Mouse (Mus musculus) hematopoietic stem cell, adult 5-6 weeks (primary cell): Measurements from ENCODE around the gene Gabrr2. TPM values are rescaled to one million over a fixed set of nuclear protein-coding genes. Genes with fewer than 3 reads are reported as not detected.

ENCODE experiments used
- ATAC-seq, 2 experiments: fragments of 125-278 bp in 1 of 2; replicated peaks in 1 of 2; 2 replicates each; pipeline ENCODE4 v1.8.0; 2016 to 2017; ENCODE audit warnings: inconsistent platforms in 2 of 2, mild to moderate bottlenecking in 2 of 2, moderate number of reproducible peaks in 2 of 2, low read depth in 1 of 2, moderate TSS enrichment in 1 of 2; ENCODE audit not compliant: low FRiP score in 2 of 2, poor library complexity in 2 of 2, severe bottlenecking in 2 of 2, insufficient read depth in 1 of 2, low TSS enrichment in 1 of 2
- total RNA-seq: library from RNA; stranded (forward); fragments of 172-1452, 232-1000 nt; gene quantifications from 2 replicates; pipeline ENCODE4 v1.2.3, GENCODE M21; 2017

Gabrr2 gene
- total RNA-seq, 1 experiment from 2014 or later: not detected

- ATAC-seq: no peak
Observed at GRCm38 (mm10) chr4:33066223-33066960, 3.6 kb downstream of the Gabrr2 start.

DNA sequence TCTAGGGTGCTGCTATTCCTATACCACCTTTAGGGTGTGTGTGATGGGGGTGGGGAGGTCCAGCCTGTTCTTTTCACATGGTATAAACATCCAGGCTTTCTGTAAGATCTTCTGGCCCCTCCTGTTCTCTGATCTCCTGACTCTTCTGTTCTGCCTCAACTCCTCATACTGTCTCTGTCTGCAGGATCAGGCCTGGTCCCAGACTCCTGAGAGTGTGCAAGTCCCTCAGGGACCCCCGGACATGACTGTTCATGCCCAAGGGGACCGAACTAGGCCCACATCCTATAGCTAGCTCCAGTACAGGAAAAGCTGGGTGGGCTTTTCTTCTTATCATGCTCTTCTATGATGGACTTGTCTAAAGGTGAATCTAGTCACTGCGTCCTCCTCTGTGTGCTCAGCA lies 4.5 kb downstream of the Gabrr2 start:
- ATAC-seq: no peak

DNA sequence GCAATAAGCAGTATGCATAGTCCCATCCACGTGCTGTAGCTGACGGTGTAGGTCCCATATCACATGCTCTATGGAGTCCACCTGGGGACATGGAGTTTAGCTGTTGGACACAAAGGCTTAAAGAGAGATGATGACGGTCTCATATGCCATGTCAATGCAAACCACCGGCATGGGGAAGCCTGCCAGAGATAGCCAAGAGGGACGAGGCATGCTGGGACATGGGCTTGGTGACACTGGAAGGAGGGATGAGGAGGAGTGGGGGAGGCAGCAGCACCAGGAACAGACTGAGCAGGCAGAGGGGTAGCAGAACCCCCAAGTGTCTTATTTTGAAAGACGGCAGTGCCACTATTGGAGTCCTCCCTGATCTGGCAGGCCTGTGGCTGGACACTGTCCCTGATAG lies 5.0 kb downstream of the Gabrr2 start:
- no peak for ATAC-seq

DNA sequence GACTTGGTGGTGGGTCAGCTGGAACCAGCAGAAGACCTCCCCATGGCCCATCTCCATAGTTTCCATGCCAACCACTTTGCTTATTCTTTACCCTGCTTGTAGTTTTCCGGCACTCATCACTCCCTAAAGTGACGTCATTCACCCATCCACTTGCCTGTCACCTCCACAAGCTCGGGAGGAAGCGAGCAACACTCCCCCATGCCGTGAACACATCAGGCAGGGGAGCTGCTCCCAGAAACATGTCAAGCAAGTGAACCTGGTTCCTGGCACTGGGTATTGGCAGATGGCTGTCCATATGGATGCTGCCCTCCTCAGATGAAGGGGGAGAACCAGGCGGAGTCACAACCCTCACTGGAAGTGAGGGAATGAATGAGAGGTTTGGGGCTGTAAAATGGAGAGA lies 6.1 kb downstream of the Gabrr2 start:
- no peak for ATAC-seq

DNA sequence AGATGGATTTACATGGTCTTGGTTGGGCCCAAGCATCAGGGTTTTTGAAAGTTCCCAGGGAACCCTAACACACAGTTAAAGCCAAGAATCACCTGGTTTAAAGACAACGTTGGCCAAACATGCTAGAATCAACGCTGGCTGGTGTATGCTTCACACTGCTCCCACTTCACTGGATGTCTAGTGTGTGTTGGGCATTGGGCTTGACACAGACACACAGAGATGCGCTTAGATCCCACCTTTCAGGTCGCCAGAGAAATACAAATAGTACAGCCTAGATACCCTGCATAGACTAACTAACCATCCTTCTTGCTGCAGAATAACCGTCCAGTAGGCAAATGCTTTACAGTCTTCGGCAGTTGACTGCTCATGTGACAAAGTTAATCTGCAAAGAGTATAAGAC lies 7.5 kb downstream of the Gabrr2 start:
- no peak for ATAC-seq

- no peak for ATAC-seq
Observed at GRCm38 (mm10) chr4:33071337-33071736, 8.5 kb downstream of the Gabrr2 start.

DNA sequence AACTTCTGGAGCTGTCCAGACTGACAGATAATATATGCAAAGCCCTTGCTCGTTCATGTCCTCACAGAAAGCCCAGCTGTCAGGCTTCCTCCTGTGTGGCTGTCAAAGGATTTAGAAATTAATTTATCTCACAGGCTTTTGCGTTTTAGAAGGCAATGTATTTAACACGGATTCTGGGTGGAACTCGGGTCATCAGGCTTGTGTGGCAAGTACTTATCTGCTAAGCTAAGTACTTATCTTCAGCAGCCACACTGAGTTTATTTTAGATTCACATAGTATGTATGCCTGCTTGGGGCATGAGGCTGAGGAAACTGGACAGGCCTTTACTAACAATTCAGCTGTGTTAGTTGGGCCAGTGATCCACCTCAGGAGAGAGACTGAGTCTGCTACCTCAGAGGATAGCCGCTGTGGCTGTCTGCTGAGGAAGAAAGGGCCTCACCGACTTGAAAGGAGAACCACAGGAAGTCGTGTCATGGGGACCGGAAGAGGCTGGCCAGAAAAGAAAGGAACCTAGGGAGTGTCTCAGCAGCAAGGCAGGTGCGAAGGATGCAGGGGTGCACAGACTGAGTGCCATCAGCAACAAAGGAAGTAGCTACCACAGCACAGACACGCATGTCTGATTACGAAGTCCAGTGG lies 9.8 kb downstream of the Gabrr2 start:
- ATAC-seq: peak; percentile 94 to 95

DNA sequence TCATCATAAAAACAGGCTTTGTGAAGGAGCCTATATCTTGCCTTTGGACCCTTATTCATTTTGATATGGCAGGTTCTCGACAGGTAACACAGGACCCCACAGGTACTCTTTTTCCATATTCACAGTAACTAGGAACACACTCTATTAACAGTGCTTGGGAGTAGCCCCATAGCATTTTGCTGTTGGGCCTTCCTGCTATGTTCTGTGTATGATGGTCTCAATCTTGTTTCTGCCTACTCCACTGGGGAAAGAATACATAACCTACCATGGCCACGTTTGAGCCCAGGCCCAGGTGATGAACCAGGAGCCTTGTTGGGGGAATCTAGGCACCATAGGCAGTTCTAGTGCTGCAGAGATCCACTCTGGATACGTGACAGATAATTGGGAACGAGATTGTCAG lies 11.6 kb downstream of the Gabrr2 start:
- ATAC-seq: no peak

DNA sequence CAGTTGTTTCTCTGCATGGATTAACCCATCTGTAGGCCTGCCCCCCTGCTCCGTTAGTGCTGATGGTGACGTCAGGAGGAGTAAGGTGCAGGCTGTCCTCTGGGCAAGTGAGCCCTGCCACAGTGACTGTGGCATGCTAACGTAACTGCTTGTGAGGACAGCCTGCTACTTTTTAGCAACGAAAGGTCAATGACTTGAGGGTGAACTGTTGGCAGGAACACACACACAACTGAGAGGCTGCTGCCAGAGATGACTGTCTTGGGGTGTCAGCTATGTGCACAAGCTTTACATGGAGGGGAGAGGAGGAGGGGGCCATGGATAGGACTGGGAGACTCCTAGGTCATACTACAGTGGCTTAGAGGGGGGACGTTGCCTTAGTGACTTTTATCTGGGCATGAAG lies 12.1 kb downstream of the Gabrr2 start:
- no peak for ATAC-seq

GRCm38 (mm10) chr4:33075776-33076524 lies 13.2 kb downstream of the Gabrr2 start:
- no peak for ATAC-seq

DNA sequence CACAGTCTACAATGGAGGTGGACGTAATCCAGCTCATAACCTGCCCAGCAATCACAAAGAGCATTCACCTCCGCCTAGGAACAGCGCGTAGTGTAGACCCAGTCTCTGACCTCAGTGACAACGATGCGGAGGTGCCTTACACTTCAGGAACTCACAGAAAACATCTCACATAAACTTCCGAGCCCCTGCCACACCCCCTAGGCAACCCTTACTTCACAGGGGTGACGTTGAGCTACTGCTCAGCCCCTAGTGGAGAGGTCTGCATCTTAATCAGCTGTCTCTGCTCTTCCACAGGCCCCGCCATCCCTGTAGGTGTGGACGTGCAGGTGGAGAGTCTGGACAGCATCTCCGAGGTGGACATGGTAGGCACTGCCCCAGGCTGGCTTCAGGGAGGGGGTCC lies 14.4 kb downstream of the Gabrr2 start:
- ATAC-seq: no peak

- ATAC-seq: no peak
Observed at GRCm38 (mm10) chr4:33077724-33078123, 14.9 kb downstream of the Gabrr2 start.

GRCm38 (mm10) chr4:33078492-33078891 lies 15.7 kb downstream of the Gabrr2 start:
- ATAC-seq: no peak

DNA sequence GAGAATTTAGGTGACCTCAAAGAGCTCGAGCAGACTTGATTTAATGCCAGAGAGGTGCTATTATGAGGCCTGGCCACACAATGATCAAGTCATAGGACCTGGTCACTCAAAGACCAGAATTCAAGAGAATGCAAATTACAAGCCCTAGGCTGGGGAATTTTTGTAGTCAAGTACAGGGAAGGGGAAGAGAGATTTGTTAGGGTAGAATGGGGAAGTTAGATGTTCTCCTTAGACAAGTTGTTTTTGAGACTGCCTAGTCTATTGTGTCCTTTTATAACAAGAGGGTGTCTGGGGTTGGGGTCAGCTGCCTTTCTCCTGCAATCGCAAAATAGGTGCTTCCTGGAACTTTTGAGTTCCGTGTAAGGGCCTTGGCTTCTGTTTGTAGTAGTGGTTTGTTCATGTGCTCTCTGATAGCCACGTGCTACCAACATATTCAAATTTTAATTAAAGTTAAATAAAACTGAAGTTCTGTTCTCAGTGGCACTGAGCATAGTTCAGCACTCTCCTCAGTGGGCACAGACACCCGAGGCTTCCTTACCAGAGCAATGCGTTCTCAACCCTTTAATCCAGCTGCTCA lies 36.4 kb downstream of the Gabrr2 start:
- 0 out of 4 replicates have a peak, but pooled peaks of 1 of the 2 experiments have one; percentile 37 for ATAC-seq

DNA sequence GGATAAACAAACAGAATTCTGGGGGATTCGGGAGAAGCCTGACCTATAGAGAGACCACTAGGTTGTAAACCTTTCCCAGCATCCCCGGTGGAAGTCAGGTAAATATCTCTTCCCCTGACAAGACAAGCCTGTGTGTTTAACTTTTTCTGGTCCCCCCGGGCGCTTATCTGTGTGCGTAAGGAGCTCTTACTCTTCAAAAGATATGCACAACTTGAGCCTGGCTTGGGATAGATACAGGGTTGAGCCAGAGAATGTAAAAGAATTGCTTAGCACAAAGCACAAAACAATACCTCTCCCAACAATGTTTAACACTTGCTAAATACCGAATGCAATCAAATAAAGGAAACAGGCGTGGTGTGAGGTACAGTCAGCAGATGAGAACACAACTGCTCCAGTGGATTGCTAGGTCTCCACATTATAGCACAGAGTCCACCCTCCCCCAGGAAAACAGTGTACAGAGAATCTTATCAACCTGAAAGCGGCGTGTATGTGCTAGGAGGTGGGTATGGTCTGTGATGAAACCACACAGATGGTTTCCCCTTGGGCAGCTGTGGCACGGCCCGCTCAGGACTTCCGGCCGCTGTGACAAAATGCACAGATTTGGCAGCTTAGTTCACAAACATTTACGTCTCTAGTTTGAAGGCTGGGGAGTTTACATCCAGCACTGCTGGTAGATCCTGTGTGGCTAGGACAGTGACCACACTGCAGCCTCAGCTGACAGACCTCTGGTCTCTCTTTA lies 47.1 kb downstream of the Gabrr2 start:
- ATAC-seq: peak in 1 of 2 experiments; percentile 39; a peak in 1 of 4 replicates

GRCm38 (mm10) chr4:33110845-33111244 lies 48.0 kb downstream of the Gabrr2 start:
- no peak for ATAC-seq

- ATAC-seq: no peak
Observed at GRCm38 (mm10) chr4:33111358-33111757, 48.6 kb downstream of the Gabrr2 start.
